Mouse (Mus musculus): ENCODE measurements around the gene Smc6. TPM values are rescaled to one million over a fixed set of nuclear protein-coding genes. Genes with fewer than 3 reads are reported as not detected.
A peak's percentile ranks its signal among the peaks of the same experiment; 100 is the strongest.

Gene Smc6
- 139 and 143 TPM in 2 replicates for polyA plus RNA-seq (2015; fragmentation: Nextera tagmentation; extraction: Ambion mirVana)

DNA sequence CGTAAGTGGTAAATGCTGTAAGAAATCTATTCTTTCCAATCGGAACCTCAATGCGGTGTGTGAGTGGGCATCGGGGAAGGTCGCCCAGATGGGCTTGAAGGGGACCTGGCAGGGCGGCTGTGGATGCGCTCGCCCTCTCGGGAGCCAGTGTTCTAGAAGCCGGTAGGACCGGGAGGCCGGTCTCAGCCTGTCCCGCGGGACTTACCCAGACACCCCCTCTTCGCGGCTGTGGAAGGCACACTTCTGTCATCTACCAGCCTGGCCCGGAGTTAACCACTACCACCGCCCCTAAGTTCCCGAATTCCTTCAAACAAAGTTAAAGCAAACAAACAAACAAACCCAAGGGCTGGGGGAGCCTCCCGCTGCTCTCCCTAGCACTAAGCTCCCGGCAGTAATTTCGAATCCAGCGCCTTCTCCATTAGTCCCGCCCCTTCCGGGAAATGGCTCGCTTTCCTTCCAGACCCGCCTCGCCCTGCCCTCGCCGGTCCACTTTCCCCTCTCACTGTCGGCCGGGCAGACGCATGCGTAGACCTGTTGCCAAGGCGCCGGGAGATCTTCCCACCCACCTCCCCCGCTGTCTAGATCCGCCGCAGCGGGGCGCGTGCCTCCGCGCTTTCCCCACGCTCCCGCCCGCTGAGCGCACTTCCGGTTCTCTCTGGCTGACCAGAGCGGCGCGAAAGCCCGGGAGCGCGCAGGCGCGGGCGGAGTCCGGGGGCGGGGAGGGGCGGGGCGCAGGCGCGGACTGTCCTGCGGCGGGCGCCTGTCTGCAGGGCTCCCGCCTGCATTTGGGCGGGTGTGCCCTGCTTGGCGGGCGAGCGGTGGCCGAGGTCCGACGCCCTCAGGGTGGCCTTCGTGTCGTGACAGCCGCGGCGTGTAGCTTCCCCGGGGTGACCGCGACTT, at the start of gene Smc6, which contains the start of gene Gen1:
Gene Smc6 (plus strand): TSS at position 505 of the 900 bp plus-strand sequence.
Gene Gen1 (minus strand): TSS at position 420 of the 900 bp plus-strand sequence.
- Histone ChIP-seq H3K9ac (ENCODE audit: low read length) (peak within 1 kb of the TSS; percentile 91), H3K4me1 (replicated peaks; ENCODE audit: control insufficient read depth, insufficient read depth, low read length) (peaks cover 24% of the 10 kb centered on the region), H3K4me3 (ENCODE audit: low read length) (peak within 1 kb of the TSS; percentile 76), H3K27ac (ENCODE audit: low read length) (peak within 1 kb of the TSS; percentile 93), H3K27me3 (ENCODE audit: control insufficient read depth, insufficient read depth, low read depth, low read length) (no peaks in the 10 kb centered on the region), H3K9me3 (ENCODE audit: control insufficient read depth, low read length) (no peaks in the 10 kb centered on the region), H3K36me3 (ENCODE audit: control insufficient read depth, insufficient read depth, low read length) (no peaks in the 10 kb centered on the region), H3K4me2 (ENCODE audit: low read depth, low read length) (peak within 1 kb of the TSS; percentile 76)
- ATAC-seq (ENCODE audit: low read depth) = peak; percentile 98
- WGBS = under 1% methylated on average over 55 of the region's 83 CpGs

DNA sequence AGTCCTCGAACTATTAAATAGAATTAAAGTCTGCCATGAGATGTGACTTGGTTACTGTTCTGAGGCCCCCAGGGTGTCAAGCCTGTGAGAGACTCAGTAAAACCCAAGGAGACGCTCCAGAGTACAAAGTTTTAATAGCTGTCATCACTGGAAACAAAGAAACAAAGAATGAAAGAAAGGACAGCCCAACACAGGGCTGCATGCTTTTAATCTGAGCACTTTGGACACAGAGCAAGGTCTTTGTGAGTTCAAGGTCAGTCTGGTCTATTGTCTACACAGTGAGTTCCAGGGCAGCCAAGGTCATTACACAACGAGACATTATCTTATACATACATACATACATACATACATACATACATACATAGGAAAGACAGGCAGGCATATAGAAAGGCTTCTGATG, 49.2 kb upstream of the Smc6 start:
- Histone ChIP-seq H3K9ac (ENCODE audit: low read length) (no peak overlapping the region), H3K9me3 (ENCODE audit: control insufficient read depth, low read length) (no peaks in the 10 kb centered on the region), H3K27ac (ENCODE audit: low read length) (no peak overlapping the region), H3K4me1 (replicated peaks; ENCODE audit: control insufficient read depth, insufficient read depth, low read length) (no peaks in the 10 kb centered on the region), H3K27me3 (ENCODE audit: control insufficient read depth, insufficient read depth, low read depth, low read length) (no peaks in the 10 kb centered on the region), H3K4me3 (ENCODE audit: low read length) (no peak overlapping the region), H3K4me2 (ENCODE audit: low read depth, low read length) (no peak overlapping the region), H3K36me3 (ENCODE audit: control insufficient read depth, insufficient read depth, low read length) (no peaks in the 10 kb centered on the region)
- no peak for ATAC-seq (ENCODE audit: low read depth)
- WGBS = 79% methylated on average over 3 of the region's 3 CpGs

- no peak overlapping the region for H3K9ac ChIP-seq (ENCODE audit: low read length)
- H3K27me3 ChIP-seq (ENCODE audit: control insufficient read depth, insufficient read depth, low read depth, low read length) = no peaks in the 10 kb centered on the region
- no peak for ATAC-seq (ENCODE audit: low read depth)
- no peaks in the 10 kb centered on the region for H3K4me1 ChIP-seq (replicated peaks; ENCODE audit: control insufficient read depth, insufficient read depth, low read length)
- no peaks in the 10 kb centered on the region for H3K36me3 ChIP-seq (ENCODE audit: control insufficient read depth, insufficient read depth, low read length)
- WGBS = 75% methylated on average over 7 of the region's 7 CpGs
- H3K4me3 ChIP-seq (ENCODE audit: low read length) = no peak overlapping the region
- H3K27ac ChIP-seq (ENCODE audit: low read length) = no peak overlapping the region
- H3K9me3 ChIP-seq (ENCODE audit: control insufficient read depth, low read length) = no peaks in the 10 kb centered on the region
- no peak overlapping the region for H3K4me2 ChIP-seq (ENCODE audit: low read depth, low read length)
These were observed 47.9 kb upstream of the Smc6 start for GRCm38 (mm10) chr12:11217726-11218250.

DNA sequence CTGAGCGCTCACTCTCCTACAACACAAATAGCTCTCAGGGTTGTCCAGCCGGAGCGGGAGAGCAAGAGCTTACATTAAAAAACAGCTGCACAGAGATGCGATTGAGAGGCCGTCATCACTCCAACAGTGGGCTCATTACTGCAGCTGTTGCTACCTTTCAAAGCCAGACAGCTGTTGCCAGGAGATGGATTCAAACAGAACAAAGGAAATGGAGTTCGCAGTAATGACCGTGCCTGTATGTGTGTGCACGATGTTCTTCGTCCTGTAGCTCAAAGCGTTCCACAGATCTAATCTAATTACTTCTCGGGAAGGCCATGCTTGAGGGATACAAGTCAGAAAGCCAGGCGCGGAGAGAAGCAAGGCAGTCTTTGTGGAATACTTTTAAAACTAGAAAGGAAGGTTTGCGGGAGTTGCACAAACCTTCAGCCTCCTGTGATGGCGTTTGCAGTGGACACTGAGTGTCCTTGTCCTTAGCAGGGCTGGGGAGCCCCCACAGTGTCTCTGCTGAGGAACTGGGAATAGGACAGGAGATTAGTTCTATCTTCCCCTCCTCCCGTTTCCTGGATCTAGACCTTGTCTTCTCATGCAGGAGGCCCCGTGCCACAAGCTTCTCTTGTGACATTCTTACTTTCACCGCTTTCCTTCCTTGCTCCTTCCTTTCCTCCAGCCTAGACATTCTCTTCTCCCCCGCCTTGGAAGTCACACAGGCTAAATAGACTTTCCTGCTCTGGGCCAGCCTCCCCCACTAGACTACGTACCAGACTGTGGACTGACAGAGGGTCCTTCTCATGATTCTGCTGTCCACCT, 44.0 kb upstream of the Smc6 start:
- Histone ChIP-seq H3K27ac (ENCODE audit: low read length) (no peak overlapping the region), H3K27me3 (ENCODE audit: control insufficient read depth, insufficient read depth, low read depth, low read length) (no peaks in the 10 kb centered on the region), H3K36me3 (ENCODE audit: control insufficient read depth, insufficient read depth, low read length) (no peaks in the 10 kb centered on the region), H3K9me3 (ENCODE audit: control insufficient read depth, low read length) (no peaks in the 10 kb centered on the region), H3K9ac (ENCODE audit: low read length) (no peak overlapping the region), H3K4me1 (replicated peaks; ENCODE audit: control insufficient read depth, insufficient read depth, low read length) (no peaks in the 10 kb centered on the region; the same call in 1 of the 2 replicates), H3K4me3 (ENCODE audit: low read length) (no peak overlapping the region), H3K4me2 (ENCODE audit: low read depth, low read length) (no peak overlapping the region)
- WGBS = 56% methylated on average over 20 of the region's 20 CpGs
- ATAC-seq (ENCODE audit: low read depth) = peak; percentile 56; the same call in 1 of the 2 replicates

DNA sequence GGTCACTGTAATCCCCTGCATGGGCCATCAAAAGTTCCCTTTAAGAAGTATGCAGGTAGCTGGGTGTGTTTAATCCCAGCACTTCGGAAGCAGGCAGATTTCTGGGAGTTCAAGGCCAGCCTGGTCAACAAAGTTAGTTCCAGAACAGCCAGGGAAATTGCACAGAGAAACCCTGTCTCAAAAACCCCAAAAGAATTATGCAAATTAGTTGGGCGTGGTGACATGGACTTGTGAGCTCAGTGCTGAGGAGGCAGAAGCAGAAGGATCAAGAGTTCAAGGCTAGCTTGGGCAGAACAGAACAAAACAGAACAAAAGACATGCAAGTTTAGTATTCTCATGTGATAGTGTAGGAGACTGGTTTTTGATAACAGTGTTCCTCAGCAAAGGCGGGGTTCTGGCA, 43.1 kb upstream of the Smc6 start:
- H3K27ac ChIP-seq (ENCODE audit: low read length) = no peak overlapping the region

GRCm38 (mm10) chr12:11223090-11223489, 42.6 kb upstream of the Smc6 start:
- Histone ChIP-seq H3K27me3 (ENCODE audit: control insufficient read depth, insufficient read depth, low read depth, low read length) (no peaks in the 10 kb centered on the region), H3K9ac (ENCODE audit: low read length) (no peak overlapping the region), H3K4me1 (replicated peaks; ENCODE audit: control insufficient read depth, insufficient read depth, low read length) (peaks cover 3% of the 10 kb centered on the region; the same call in 1 of the 2 replicates), H3K4me3 (ENCODE audit: low read length) (no peak overlapping the region), H3K9me3 (ENCODE audit: control insufficient read depth, low read length) (no peaks in the 10 kb centered on the region), H3K27ac (ENCODE audit: low read length) (no peak overlapping the region), H3K36me3 (ENCODE audit: control insufficient read depth, insufficient read depth, low read length) (no peaks in the 10 kb centered on the region), H3K4me2 (ENCODE audit: low read depth, low read length) (no peak overlapping the region)
- ATAC-seq (ENCODE audit: low read depth) = 0 out of 2 replicates have a peak, but pooled peaks have one; percentile 49
- WGBS = 50% methylated on average over 10 of the region's 10 CpGs

More for the DNA sequence above, 43.1 kb upstream of the Smc6 start:
- no peak for ATAC-seq (ENCODE audit: low read depth)
- Histone ChIP-seq H3K9me3 (ENCODE audit: control insufficient read depth, low read length) (no peaks in the 10 kb centered on the region), H3K4me3 (ENCODE audit: low read length) (no peak overlapping the region), H3K27me3 (ENCODE audit: control insufficient read depth, insufficient read depth, low read depth, low read length) (no peaks in the 10 kb centered on the region), H3K4me1 (replicated peaks; ENCODE audit: control insufficient read depth, insufficient read depth, low read length) (peaks cover 3% of the 10 kb centered on the region; the same call in 1 of the 2 replicates), H3K36me3 (ENCODE audit: control insufficient read depth, insufficient read depth, low read length) (no peaks in the 10 kb centered on the region), H3K4me2 (ENCODE audit: low read depth, low read length) (no peak overlapping the region), H3K9ac (ENCODE audit: low read length) (no peak overlapping the region)
- 66% methylated on average over 3 of the region's 3 CpGs for WGBS

GRCm38 (mm10) chr12:11224722-11225121, 41.0 kb upstream of the Smc6 start:
- ATAC-seq (ENCODE audit: low read depth) = no peak
- Histone ChIP-seq H3K4me3 (ENCODE audit: low read length) (no peak overlapping the region), H3K9me3 (ENCODE audit: control insufficient read depth, low read length) (no peaks in the 10 kb centered on the region), H3K4me1 (replicated peaks; ENCODE audit: control insufficient read depth, insufficient read depth, low read length) (peaks cover 3% of the 10 kb centered on the region; the same call in 1 of the 2 replicates), H3K27me3 (ENCODE audit: control insufficient read depth, insufficient read depth, low read depth, low read length) (no peaks in the 10 kb centered on the region), H3K27ac (ENCODE audit: low read length) (no peak overlapping the region), H3K9ac (ENCODE audit: low read length) (no peak overlapping the region), H3K36me3 (ENCODE audit: control insufficient read depth, insufficient read depth, low read length) (no peaks in the 10 kb centered on the region), H3K4me2 (ENCODE audit: low read depth, low read length) (no peak overlapping the region)
- WGBS = 8% methylated on average over 5 of the region's 5 CpGs

DNA sequence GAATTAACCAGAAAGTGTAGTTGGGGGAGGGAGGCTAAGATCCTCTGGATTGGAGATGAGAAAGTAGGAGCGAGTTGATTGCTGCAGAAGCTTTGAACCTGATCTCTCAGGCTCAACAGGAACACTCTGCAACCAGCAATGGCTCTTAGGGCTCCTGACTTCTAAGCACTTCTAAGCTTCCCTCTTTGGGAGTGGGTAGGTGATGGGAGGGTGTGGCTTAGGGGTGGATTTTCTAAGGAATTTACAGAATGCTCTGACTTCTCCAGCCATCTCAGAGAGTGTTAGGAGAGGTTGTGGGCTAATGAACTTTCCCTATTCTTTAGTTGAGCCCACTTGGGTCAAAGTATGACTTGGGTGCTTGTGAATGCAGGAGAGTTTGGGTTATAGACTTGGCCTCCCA, 39.6 kb upstream of the Smc6 start:
- H3K9me3 ChIP-seq (ENCODE audit: control insufficient read depth, low read length) = no peaks in the 10 kb centered on the region
- H3K27ac ChIP-seq (ENCODE audit: low read length) = no peak overlapping the region
- H3K9ac ChIP-seq (ENCODE audit: low read length) = no peak overlapping the region
- WGBS = 45% methylated on average over 1 of the region's 1 CpGs
- no peaks in the 10 kb centered on the region for H3K36me3 ChIP-seq (ENCODE audit: control insufficient read depth, insufficient read depth, low read length)
- H3K27me3 ChIP-seq (ENCODE audit: control insufficient read depth, insufficient read depth, low read depth, low read length) = no peaks in the 10 kb centered on the region
- no peak overlapping the region for H3K4me2 ChIP-seq (ENCODE audit: low read depth, low read length)
- no peak overlapping the region for H3K4me3 ChIP-seq (ENCODE audit: low read length)
- H3K4me1 ChIP-seq (replicated peaks; ENCODE audit: control insufficient read depth, insufficient read depth, low read length) = peaks cover 3% of the 10 kb centered on the region; the same call in 1 of the 2 replicates
- ATAC-seq (ENCODE audit: low read depth) = no peak; the same call in 1 of the 2 replicates

Data from lung, embryonic 16.5 days (tissue).